Mouse (Mus musculus) testis, adult 2 months (tissue): Measurements from ENCODE around the gene Mast4. TPM values are rescaled to one million over a fixed set of nuclear protein-coding genes. Genes with fewer than 3 reads are reported as not detected.
A peak's percentile ranks its signal among the peaks of the same experiment; 100 is the strongest.

Experiments
- H3K27ac ChIP-seq: fragments of 200-500 bp; 2 replicates; pipeline ENCODE4 v1.5.1; 2012; ENCODE audit warnings: low read depth, low read length; ENCODE audit not compliant: control insufficient read depth, insufficient read depth
- H3K27me3 ChIP-seq: fragments of 200-500 bp; 2 replicates; pipeline ENCODE4 v1.6.1; 2012; ENCODE audit warnings: mild to moderate bottlenecking, low read length, moderate library complexity; ENCODE audit not compliant: control insufficient read depth, insufficient read depth
- H3K36me3 ChIP-seq: fragments of 200-500 bp; 2 replicates; pipeline ENCODE4 v1.6.1; 2012; ENCODE audit warnings: mild to moderate bottlenecking, low read length; ENCODE audit not compliant: control insufficient read depth, insufficient read depth
- H3K4me1 ChIP-seq: fragments of 200-500 bp; 2 replicates; pipeline ENCODE4 v1.6.1; 2012; ENCODE audit warnings: low read length; ENCODE audit not compliant: control insufficient read depth, insufficient read depth
- H3K4me3 ChIP-seq: fragments of 200-500 bp; 2 replicates; pipeline ENCODE4 v1.5.1; 2012; ENCODE audit warnings: low read depth, mild to moderate bottlenecking, low read length, moderate library complexity, mixed read lengths; ENCODE audit not compliant: control insufficient read depth
- CTCF ChIP-seq: fragments of 200-500 bp; IDR thresholded peaks from 2 replicates; pipeline ENCODE4 v1.5.1; 2012; ENCODE audit warnings: low read depth, mild to moderate bottlenecking, inconsistent platforms, low read length, moderate library complexity; ENCODE audit not compliant: control insufficient read depth, insufficient read depth, insufficient replicate concordance
- POLR2A ChIP-seq: fragments of 200-500 bp; IDR thresholded peaks from 2 replicates; pipeline ENCODE4 v1.6.1; 2012; ENCODE audit warnings: low read depth, mild to moderate bottlenecking, inconsistent platforms, low read length, moderate library complexity; ENCODE audit not compliant: control insufficient read depth
- polyA plus RNA-seq: library from polyadenylated mRNA; depleted of rRNA; stranded (reverse); fragments of >200 nt; gene quantifications from 2 replicates; pipeline ENCODE4 v1.2.3, GENCODE M21; 2012

The Mast4 gene
- polyA plus RNA-seq, 1 experiment = 5.3 TPM

- Histone ChIP-seq H3K36me3 (no peaks in the 10 kb centered on the region), H3K4me3 (no peak overlapping the region), H3K4me1 (no peaks in the 10 kb centered on the region), H3K27ac (no peak overlapping the region), H3K27me3 (no peaks in the 10 kb centered on the region)
- TF ChIP-seq CTCF = no peak
- no peak for TF ChIP-seq POLR2A
Observed at GRCm38 (mm10) chr13:103196307-103196706, 138.0 kb downstream of the Mast4 start.

GRCm38 (mm10) chr13:103195847-103196246, 138.4 kb downstream of the Mast4 start:
- Histone ChIP-seq H3K36me3 (no peaks in the 10 kb centered on the region), H3K27me3 (no peaks in the 10 kb centered on the region), H3K4me3 (no peak overlapping the region), H3K27ac (no peak overlapping the region), H3K4me1 (no peaks in the 10 kb centered on the region)
- TF ChIP-seq POLR2A = no peak
- TF ChIP-seq CTCF = no peak

GRCm38 (mm10) chr13:103183566-103183965, 150.7 kb downstream of the Mast4 start:
- Histone ChIP-seq H3K27me3 (no peaks in the 10 kb centered on the region), H3K27ac (no peak overlapping the region), H3K4me1 (no peaks in the 10 kb centered on the region), H3K36me3 (no peaks in the 10 kb centered on the region), H3K4me3 (no peak overlapping the region)
- no peak for TF ChIP-seq POLR2A
- TF ChIP-seq CTCF = no peak

- H3K36me3 ChIP-seq = no peaks in the 10 kb centered on the region
- H3K4me3 ChIP-seq = no peak overlapping the region
- no peaks in the 10 kb centered on the region for H3K27me3 ChIP-seq
- TF ChIP-seq CTCF (peak; percentile 15; the same call in 1 of the 2 replicates), POLR2A (no peak)
- no peaks in the 10 kb centered on the region for H3K4me1 ChIP-seq
- H3K27ac ChIP-seq = no peak overlapping the region
Observed at GRCm38 (mm10) chr13:103181836-103182235, 152.5 kb downstream of the Mast4 start.

- H3K4me1 ChIP-seq = no peaks in the 10 kb centered on the region
- H3K4me3 ChIP-seq = no peak overlapping the region
- H3K27ac ChIP-seq = no peak overlapping the region
- no peaks in the 10 kb centered on the region for H3K27me3 ChIP-seq
- TF ChIP-seq POLR2A (no peak), CTCF (no peak)
- H3K36me3 ChIP-seq = no peaks in the 10 kb centered on the region
Observed at GRCm38 (mm10) chr13:103176871-103177270, 157.4 kb downstream of the Mast4 start.

- Histone ChIP-seq H3K27ac (no peak overlapping the region), H3K36me3 (no peaks in the 10 kb centered on the region), H3K4me1 (no peaks in the 10 kb centered on the region), H3K4me3 (no peak overlapping the region), H3K27me3 (no peaks in the 10 kb centered on the region)
- no peak for TF ChIP-seq POLR2A
- TF ChIP-seq CTCF = no peak
Observed at GRCm38 (mm10) chr13:103174431-103174830, 159.9 kb downstream of the Mast4 start.

GRCm38 (mm10) chr13:103173545-103174182, 160.6 kb downstream of the Mast4 start:
- TF ChIP-seq CTCF (no peak), POLR2A (no peak)
- Histone ChIP-seq H3K36me3 (no peaks in the 10 kb centered on the region), H3K27ac (no peak overlapping the region), H3K27me3 (no peaks in the 10 kb centered on the region), H3K4me3 (no peak overlapping the region), H3K4me1 (no peaks in the 10 kb centered on the region)

- Histone ChIP-seq H3K4me1 (no peaks in the 10 kb centered on the region), H3K4me3 (no peak overlapping the region), H3K36me3 (no peaks in the 10 kb centered on the region), H3K27me3 (no peaks in the 10 kb centered on the region), H3K27ac (no peak overlapping the region)
- no peak for TF ChIP-seq POLR2A
- TF ChIP-seq CTCF = no peak
Observed at GRCm38 (mm10) chr13:103151944-103152343, 182.4 kb downstream of the Mast4 start.
